Mouse (Mus musculus) kidney, adult 2 months (tissue): ENCODE data around the gene Oxct1. TPM values are rescaled to one million over a fixed set of nuclear protein-coding genes. Genes with fewer than 3 reads are reported as not detected.

Experiments used
- DNase-seq: peaks from one replicate; pipeline ENCODE4 v3.0.0; 2021
- H3K27ac ChIP-seq: fragments of 200-500 bp; 2 replicates; pipeline ENCODE4 v1.5.1; 2012; ENCODE audit warnings: low read depth, low read length, control low read depth, inconsistent platforms; ENCODE audit not compliant: insufficient read depth
- H3K27me3 ChIP-seq: fragments of 200-500 bp; replicated peaks from 2 replicates; pipeline ENCODE4 v1.6.1; 2012; ENCODE audit warnings: mild to moderate bottlenecking, moderate library complexity, low read length, inconsistent platforms; ENCODE audit not compliant: control insufficient read depth, insufficient read depth
- H3K36me3 ChIP-seq: fragments of 200-500 bp; 2 replicates; pipeline ENCODE4 v1.6.1; 2012; ENCODE audit warnings: mild to moderate bottlenecking, moderate library complexity, low read length, inconsistent platforms; ENCODE audit not compliant: control insufficient read depth, insufficient read depth
- H3K4me1 ChIP-seq: fragments of 200-500 bp; 2 replicates; pipeline ENCODE4 v1.6.1; 2011; ENCODE audit warnings: low read length; ENCODE audit not compliant: control insufficient read depth, insufficient read depth
- H3K4me3 ChIP-seq: fragments of 200-500 bp; 2 replicates; pipeline ENCODE4 v1.5.1; 2011; ENCODE audit warnings: mild to moderate bottlenecking, low read depth, low read length, control low read depth; ENCODE audit not compliant: insufficient read depth
- CTCF ChIP-seq: fragments of 200-500 bp; conservative IDR thresholded peaks from 2 replicates; pipeline ENCODE4 v1.5.1; 2011; ENCODE audit warnings: low read depth, mild to moderate bottlenecking, control low read depth, low read length, moderate library complexity, mixed read lengths; ENCODE audit not compliant: insufficient read depth, insufficient read length
- POLR2A ChIP-seq: fragments of 200-500 bp; IDR thresholded peaks from one replicate; pipeline ENCODE4 v1.6.1; 2011; ENCODE audit warnings: low read depth, low read length, control low read depth
- WGBS: fragments of 180-500 bp; shearing (Covaris S2); methylation state at CpG from one replicate; pipeline ENCODE4 v1.1.7; 2018; 5-methylcytosine and 5-hydroxymethylcytosine counted together
- polyA plus RNA-seq: library from polyadenylated mRNA; depleted of rRNA; stranded (reverse); fragments of >200 nt; gene quantifications from 2 replicates; pipeline ENCODE4 v1.2.3, GENCODE M21; 2012

Oxct1 gene
- polyA plus RNA-seq, 1 experiment: 401 TPM

GRCm38 (mm10) chr15:4087914-4088313, 61.7 kb downstream of the Oxct1 start:
- TF ChIP-seq POLR2A: no peak
- TF ChIP-seq CTCF: no peak
- no peak for DNase-seq
- H3K4me3 ChIP-seq: no peak overlapping the region
- H3K4me1 ChIP-seq: no peaks in the 10 kb centered on the region
- peaks cover 3% of the 10 kb centered on the region; the same call in 1 of the 2 replicates for H3K36me3 ChIP-seq
- no peaks in the 10 kb centered on the region for H3K27me3 ChIP-seq
- H3K27ac ChIP-seq: no peak overlapping the region
- WGBS: 76% methylated on average over 7 of the region's 7 CpGs

DNA sequence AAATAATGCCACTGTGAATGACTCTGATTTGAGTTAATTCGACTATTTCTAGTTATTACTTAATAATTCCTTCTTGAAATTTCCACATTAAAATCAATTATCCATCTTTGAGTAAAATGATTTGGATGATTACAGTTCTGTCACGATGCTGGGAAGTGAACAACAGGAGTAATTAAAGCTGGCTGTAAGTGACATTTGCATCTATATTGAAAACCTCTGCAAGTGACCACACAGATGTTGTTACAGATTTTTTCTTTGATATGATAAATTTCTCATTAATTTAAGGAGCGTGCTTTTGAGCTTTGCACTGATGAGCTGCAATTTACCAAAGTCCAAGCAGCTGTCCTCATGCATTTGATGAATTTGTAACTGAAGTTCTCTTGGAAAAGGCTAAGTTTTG, 64.4 kb downstream of the Oxct1 start:
- no peaks in the 10 kb centered on the region for H3K4me1 ChIP-seq
- H3K27ac ChIP-seq: no peak overlapping the region
- no peak for DNase-seq
- TF ChIP-seq CTCF (no peak), POLR2A (no peak)
- WGBS: 65% methylated on average over 3 of the region's 3 CpGs
- H3K36me3 ChIP-seq: peaks cover 8% of the 10 kb centered on the region
- no peaks in the 10 kb centered on the region for H3K27me3 ChIP-seq
- no peak overlapping the region for H3K4me3 ChIP-seq

DNA sequence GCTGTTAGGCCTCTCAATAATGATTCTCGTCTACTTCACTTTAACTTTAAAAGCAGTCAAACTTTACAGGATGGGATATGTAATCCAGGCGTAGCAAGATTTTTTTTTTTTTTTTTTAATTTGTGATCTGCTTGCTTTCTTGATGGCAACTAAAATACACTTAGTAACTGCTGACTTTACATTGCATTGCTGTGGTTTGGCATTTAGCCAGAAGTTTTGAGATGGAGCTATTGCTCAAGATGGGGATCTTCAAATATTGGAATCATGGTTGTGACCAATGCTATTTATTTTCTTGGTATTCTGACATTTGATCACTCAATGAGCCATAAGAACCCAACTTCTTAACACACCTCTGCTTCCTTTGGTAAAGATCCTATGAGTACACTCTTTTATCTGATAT, 66.4 kb downstream of the Oxct1 start:
- peaks cover 11% of the 10 kb centered on the region for H3K36me3 ChIP-seq
- TF ChIP-seq POLR2A (no peak), CTCF (no peak)
- 92% methylated on average over 2 of the region's 2 CpGs for WGBS

GRCm38 (mm10) chr15:4100341-4100921, 74.2 kb downstream of the Oxct1 start:
- Histone ChIP-seq H3K4me1 (no peaks in the 10 kb centered on the region), H3K4me3 (no peak overlapping the region), H3K27me3 (no peaks in the 10 kb centered on the region), H3K36me3 (peaks cover 17% of the 10 kb centered on the region), H3K27ac (no peak overlapping the region)
- TF ChIP-seq POLR2A: no peak
- no peak for TF ChIP-seq CTCF
- DNase-seq: no peak
- 90% methylated on average over 10 of the region's 10 CpGs for WGBS

More for the DNA sequence above, 66.4 kb downstream of the Oxct1 start:
- no peaks in the 10 kb centered on the region for H3K4me1 ChIP-seq
- no peak overlapping the region for H3K27ac ChIP-seq
- no peaks in the 10 kb centered on the region for H3K27me3 ChIP-seq
- no peak overlapping the region for H3K4me3 ChIP-seq
- no peak for DNase-seq

DNA sequence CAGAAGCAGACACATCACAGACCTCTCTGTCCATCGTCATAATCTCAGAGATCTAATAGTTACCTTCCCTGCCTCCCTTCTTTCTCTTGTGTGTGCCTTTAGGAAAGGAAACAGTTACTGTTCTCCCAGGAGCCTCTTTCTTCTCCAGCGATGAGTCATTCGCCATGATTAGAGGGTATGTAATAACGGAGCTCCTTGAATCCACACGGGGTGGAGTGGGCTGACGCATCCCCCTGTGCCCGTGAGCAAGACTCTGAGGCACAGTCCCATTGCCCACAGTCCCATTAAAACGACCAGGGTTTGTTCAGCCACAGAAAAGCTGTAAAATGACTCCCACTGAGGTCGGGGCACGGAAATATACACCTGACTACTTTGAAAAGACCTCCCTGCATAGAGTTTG, 74.8 kb downstream of the Oxct1 start:
- H3K4me1 ChIP-seq: no peaks in the 10 kb centered on the region
- no peaks in the 10 kb centered on the region for H3K27me3 ChIP-seq
- H3K27ac ChIP-seq: no peak overlapping the region
- DNase-seq: no peak
- 65% methylated on average over 10 of the region's 10 CpGs for WGBS
- H3K36me3 ChIP-seq: peaks cover 17% of the 10 kb centered on the region
- no peak overlapping the region for H3K4me3 ChIP-seq
- TF ChIP-seq POLR2A (no peak), CTCF (no peak)

- 83% methylated on average over 12 of the region's 12 CpGs for WGBS
- no peak for TF ChIP-seq POLR2A
- no peak for TF ChIP-seq CTCF
- Histone ChIP-seq H3K36me3 (peaks cover 12% of the 10 kb centered on the region), H3K27ac (no peak overlapping the region), H3K4me1 (no peaks in the 10 kb centered on the region), H3K4me3 (no peak overlapping the region), H3K27me3 (no peaks in the 10 kb centered on the region)
- no peak for DNase-seq
Measured at GRCm38 (mm10) chr15:4104319-4104718, 78.1 kb downstream of the Oxct1 start.

DNA sequence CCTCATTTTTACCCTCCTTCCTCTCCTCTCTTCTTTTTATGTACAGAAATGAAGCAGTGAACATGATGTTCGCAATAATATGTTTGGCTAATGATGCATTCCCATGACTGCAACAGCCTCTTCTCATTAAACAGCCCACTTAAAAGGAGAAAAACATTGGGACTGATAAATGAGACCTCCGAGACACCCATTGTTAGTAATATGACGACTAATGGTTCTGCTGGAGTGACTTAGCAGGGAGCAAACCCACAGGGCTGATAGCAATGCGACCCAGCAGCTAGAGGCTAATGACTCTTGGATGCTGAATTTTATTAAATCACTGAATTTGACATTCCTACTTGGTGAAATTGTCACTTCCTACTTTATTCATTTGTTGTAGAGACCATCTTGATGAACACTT, 79.3 kb downstream of the Oxct1 start:
- no peaks in the 10 kb centered on the region for H3K27me3 ChIP-seq
- TF ChIP-seq POLR2A: no peak
- no peak for TF ChIP-seq CTCF
- no peak overlapping the region for H3K27ac ChIP-seq
- no peak overlapping the region for H3K4me3 ChIP-seq
- WGBS: 76% methylated on average over 4 of the region's 4 CpGs
- H3K4me1 ChIP-seq: no peaks in the 10 kb centered on the region
- H3K36me3 ChIP-seq: peaks cover 10% of the 10 kb centered on the region
- DNase-seq: no peak
